15 mouse cellular contexts compared by ENCODE assay signal in genomic region chr12:102320322-102320721, GRCm38 (mm10). TPM values are rescaled to one million over a fixed set of nuclear protein-coding genes. Genes with fewer than 3 reads are reported as not detected.
DNase-seq lines count a peak whose midpoint lies in the region; ATAC-seq and TF ChIP-seq lines count a peak whose summit lies in the region.
"Had no signal": no experiment of that assay in that cellular context is flagged by ENCODE, and none has a peak within 500 bp of the region (broad histone marks: within the 10 kb centered on the region; RNA-seq: fewer than 3 reads in every experiment).

No protein-coding gene starts in this region.

- H3K9me3 ChIP-seq in kidney, embryonic 14.5 days (ENCODE audit: control insufficient read depth, low read length), result no peaks in the 10 kb centered on the region
- H3K9me3 ChIP-seq in limb, embryonic 14.5 days (ENCODE audit: control insufficient read depth, low read length), result no peaks in the 10 kb centered on the region
- H3K9me3 ChIP-seq: hindbrain, embryonic 13.5 days; midbrain, embryonic 10.5 days had no signal

- peak overlapping the region; percentile 80 for H3K27ac ChIP-seq in gastrocnemius, adult 2 months
- H3K27ac ChIP-seq in kidney, embryonic 14.5 days (ENCODE audit: low read depth, low read length), result peak overlapping the region; percentile 59; the same call in 1 of the 2 replicates
- H3K27ac ChIP-seq in brown adipose tissue, adult 24 weeks (replicated peaks; ENCODE audit: low read depth, low read length), result peak overlapping the region; percentile 97
- peak overlapping the region; percentile 16; the same call in 1 of the 2 replicates for H3K27ac ChIP-seq in limb, embryonic 14.5 days (replicated peaks; ENCODE audit: low read depth, low read length)
- H3K27ac ChIP-seq: hindbrain, embryonic 13.5 days; liver, embryonic 14.5 days; midbrain, embryonic 10.5 days had no signal

- 71% methylated on average over 2 of the region's 2 CpGs for WGBS in kidney, embryonic 14.5 days
- WGBS in limb, embryonic 14.5 days, result 45% methylated on average over 2 of the region's 2 CpGs

- no peak overlapping the region for H3K9ac ChIP-seq in kidney, embryonic 14.5 days (ENCODE audit: low read depth, low read length)
- H3K9ac ChIP-seq in limb, embryonic 14.5 days (ENCODE audit: low read depth, low read length, severe bottlenecking), result no peak overlapping the region
- H3K9ac ChIP-seq: hindbrain, embryonic 13.5 days; liver, embryonic 14.5 days had no signal

- H3K27me3 ChIP-seq in kidney, embryonic 14.5 days (ENCODE audit: control insufficient read depth, insufficient read depth, low read length), result no peaks in the 10 kb centered on the region
- no peaks in the 10 kb centered on the region for H3K27me3 ChIP-seq in limb, embryonic 14.5 days (ENCODE audit: control insufficient read depth, insufficient read depth, low read length)
- H3K27me3 ChIP-seq: hindbrain, embryonic 13.5 days had no signal

- no peak overlapping the region; the same call in 1 of the 2 replicates for H3K4me3 ChIP-seq in gastrocnemius, adult 2 months
- H3K4me3 ChIP-seq in kidney, embryonic 14.5 days (ENCODE audit: low read length), result no peak overlapping the region
- no peak overlapping the region for H3K4me3 ChIP-seq in brown adipose tissue, adult 24 weeks (ENCODE audit: insufficient read depth, low read depth, low read length)
- no peak overlapping the region for H3K4me3 ChIP-seq in limb, embryonic 14.5 days (replicated peaks; ENCODE audit: low read length)
- H3K4me3 ChIP-seq: hindbrain, embryonic 13.5 days; midbrain, embryonic 10.5 days had no signal

- no peak for TF ChIP-seq POLR2A in limb, embryonic 14.5 days (IDR thresholded peaks at IDR 0.05; ENCODE audit: borderline replicate concordance, extremely low read depth, insufficient read depth, insufficient read length)

- peaks cover under 1% of the 10 kb centered on the region; the same call in 1 of the 2 replicates for H3K36me3 ChIP-seq in kidney, embryonic 14.5 days (ENCODE audit: control insufficient read depth, insufficient read depth, low read length)
- H3K36me3 ChIP-seq in limb, embryonic 14.5 days (ENCODE audit: control insufficient read depth, insufficient read depth, low read length), result no peaks in the 10 kb centered on the region
- H3K36me3 ChIP-seq: hindbrain, embryonic 13.5 days; midbrain, embryonic 10.5 days had no signal

- intact Hi-C loops in gastrocnemius, adult 2 months (cut with DNase I), result no loop called here
- intact Hi-C loops in gastrocnemius, postnatal 36 days (cut with DNase I), result no loop called here

- ATAC-seq in kidney, embryonic 14.5 days (ENCODE audit: low FRiP score, low TSS enrichment), result 0 out of 2 replicates have a peak, but pooled peaks have one; percentile 16
- ATAC-seq in limb, embryonic 14.5 days (ENCODE audit: low FRiP score, low read depth), result no peak
- ATAC-seq: forebrain, embryonic 16.5 days had no signal

- H3K4me1 ChIP-seq in kidney, embryonic 14.5 days (ENCODE audit: control insufficient read depth, insufficient read depth, low read length), result 0 out of 2 replicates have a peak, but pooled peaks cover 4% of the 10 kb centered on the region
- peaks cover 47% of the 10 kb centered on the region for H3K4me1 ChIP-seq in brown adipose tissue, adult 24 weeks (ENCODE audit: control insufficient read depth, insufficient read depth, insufficient read length, low read length)
- peaks cover 18% of the 10 kb centered on the region for H3K4me1 ChIP-seq in limb, embryonic 14.5 days (ENCODE audit: control insufficient read depth, insufficient read depth, low read length)
- H3K4me1 ChIP-seq: hindbrain, embryonic 13.5 days; midbrain, embryonic 10.5 days had no signal

- no peak for TF ChIP-seq CTCF in gastrocnemius, adult 2 months (IDR thresholded peaks at IDR 0.05)

- DNase-seq in gastrocnemius, adult 2 months, result no peak
- DNase-seq in gastrocnemius, postnatal 36 days, result no peak
- no peak for DNase-seq in kidney, adult 18-20 months
- DNase-seq in limb, embryonic 14.5 days (ENCODE audit: low spot score), result no peak
- no peak for DNase-seq in adrenal gland, postnatal 14 days
- no peak for DNase-seq in frontal cortex, adult 2 months (ENCODE audit: extremely low spot score in 1 of 2, low spot score in 1 of 2)
- DNase-seq: cerebellum, adult 9-10 months; gastrocnemius, postnatal 14 days; layer of hippocampus, postnatal 36 days had no signal

- H3K4me2 ChIP-seq in kidney, embryonic 14.5 days (replicated peaks; ENCODE audit: low read depth, low read length), result no peak overlapping the region
- no peak overlapping the region for H3K4me2 ChIP-seq in limb, embryonic 14.5 days (replicated peaks; ENCODE audit: low read depth, low read length, severe bottlenecking)
- H3K4me2 ChIP-seq: hindbrain, embryonic 13.5 days had no signal

RNA-seq across cellular contexts. Expression of gene Rin3, which starts 37.5 kb away (rescaled TPM):
- 10 to 100 TPM in 1 of 2 experiments, 1 to 10 TPM in 1; 6.4 to 14.3 TPM for total RNA-seq in gastrocnemius, adult 2 months (2021)
- total RNA-seq in gastrocnemius, postnatal 36 days (2021), result 1 to 10 TPM; 6.7 to 7.9 TPM
- polyA plus RNA-seq in kidney, embryonic 14.5 days (2014; fragmentation: Nextera tagmentation; extraction: Ambion mirVana), result 6.7 and 9.2 TPM in 2 replicates
- polyA plus RNA-seq in brown adipose tissue, adult 24 weeks (2012; ENCODE audit: insufficient read depth, insufficient read length, missing spikeins), result 2.9 and 7.5 TPM in 2 replicates
- polyA plus RNA-seq in limb, embryonic 14.5 days (2012; rRNA removed), result 10.0 and 11.9 TPM in 2 replicates
- 9.4 and 10.8 TPM in 2 replicates for polyA plus RNA-seq in limb, embryonic 14.5 days (2014; fragmentation: Nextera tagmentation; extraction: Ambion mirVana)
- total RNA-seq in adrenal gland, postnatal 14 days (2021), result 19.3 and 28.1 TPM in 2 replicates
- polyA plus RNA-seq in frontal cortex, adult 2 months (2012; rRNA removed), result 1.5 and 1.7 TPM in 2 replicates

Comparison
In these comparisons a context has a peak if more than half of its experiments do, and no peak if none do; other contexts are left out.
1. H3K27ac ChIP-seq: peak in every context shown above with its lines; median percentile 97 in brown adipose tissue, adult 24 weeks; 80 in gastrocnemius, adult 2 months; 59 in kidney, embryonic 14.5 days; 16 in limb, embryonic 14.5 days.